Mouse (Mus musculus): ENCODE results near the gene Tkt. TPM values are rescaled to one million over a fixed set of nuclear protein-coding genes. Genes with fewer than 3 reads are reported as not detected.
"Not testable (repeated sequence)": the region's sequence is repeated elsewhere in the genome, so short reads cannot be mapped to it uniquely, and the experiment has no call there.

Gene Tkt
- total RNA-seq (2021) = 10 to 100 TPM in 1 of 2 experiments, 1 to 10 TPM in 1; 9.6 to 13.1 TPM
- long read RNA-seq, experiment 1, partial matches to known transcripts = 0 of 1 reads
- long read RNA-seq, experiment 1, other reads (novel, unspliced or antisense) = 0 of 1 reads
- long read RNA-seq, experiment 2, partial matches to known transcripts = 1 of 3 reads
- long read RNA-seq, experiment 2, other reads (novel, unspliced or antisense) = 0 of 3 reads

GRCm38 (mm10) chr14:30548131-30548720 is at the start of gene Tkt:
Tkt (plus strand) TSS chr14:30548359.
- intact Hi-C loops (cut with DNase I) = no loop called here
- DNase-seq = peak; percentile 36 to 39

DNA sequence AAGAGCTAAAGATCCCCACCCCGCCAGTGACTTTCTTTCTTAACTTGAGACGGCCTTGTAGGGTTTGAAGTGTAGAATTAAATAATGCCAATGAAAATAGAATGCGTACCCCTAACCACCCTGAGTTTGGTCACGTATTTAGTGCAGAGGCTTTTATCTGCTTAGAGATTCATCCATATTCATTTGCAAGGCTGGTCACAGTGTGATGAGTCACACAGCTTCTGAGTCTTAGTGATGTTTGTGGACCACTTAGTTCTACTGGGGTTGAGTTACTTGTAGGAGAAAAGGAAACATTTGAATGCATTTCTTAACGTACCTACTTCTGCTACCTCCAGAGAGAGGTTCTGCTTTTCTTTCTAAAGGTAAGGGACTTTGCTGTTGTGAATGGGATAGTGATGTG is 43.2 kb upstream of the Tkt start:
- intact Hi-C loops (cut with DNase I) = no loop called here
- DNase-seq = no peak

GRCm38 (mm10) chr14:30510214-30510763 is 37.9 kb upstream of the Tkt start:
- no peak for DNase-seq
- intact Hi-C loops (cut with DNase I) = no loop called here

GRCm38 (mm10) chr14:30512896-30513295 is 35.3 kb upstream of the Tkt start:
- intact Hi-C loops (cut with DNase I) = no loop called here
- no peak for DNase-seq

GRCm38 (mm10) chr14:30515931-30516723 is 32.0 kb upstream of the Tkt start:
- no peak for DNase-seq
- intact Hi-C loops (cut with DNase I) = loop anchor here (2.0 kb wide), 1 partner anchor 379 kb away; no protein-coding TSS in a partner anchor

DNA sequence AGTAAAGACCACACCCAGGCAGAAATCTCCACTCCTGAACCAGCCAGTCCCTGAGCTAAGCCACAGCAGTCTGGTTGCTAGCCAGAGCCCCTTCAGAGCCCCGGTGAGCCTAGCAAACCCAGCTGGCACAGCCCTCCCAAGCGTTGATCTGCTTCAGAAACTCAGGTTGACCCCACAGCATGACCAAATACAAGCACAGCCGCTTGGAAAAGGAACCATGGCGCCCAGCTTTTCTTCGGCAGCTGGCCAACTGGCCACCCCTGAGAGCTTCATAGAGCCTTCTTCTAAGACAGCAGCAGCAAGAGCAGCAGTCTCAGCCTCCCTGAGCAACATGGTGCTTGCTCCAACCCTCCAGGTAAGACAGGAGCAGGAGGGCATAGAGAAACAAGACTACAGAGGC is 28.8 kb upstream of the Tkt start:
- DNase-seq = no peak
- intact Hi-C loops (cut with DNase I) = no loop called here

GRCm38 (mm10) chr14:30523356-30523755 is 24.8 kb upstream of the Tkt start:
- intact Hi-C loops (cut with DNase I) = no loop called here
- DNase-seq = no peak

GRCm38 (mm10) chr14:30528392-30528791 is 19.8 kb upstream of the Tkt start:
- no peak for DNase-seq
- intact Hi-C loops (cut with DNase I) = no loop called here

GRCm38 (mm10) chr14:30528961-30529360 is 19.2 kb upstream of the Tkt start:
- intact Hi-C loops (cut with DNase I) = no loop called here
- no peak for DNase-seq

GRCm38 (mm10) chr14:30529454-30529853 is 18.7 kb upstream of the Tkt start:
- no peak for DNase-seq
- intact Hi-C loops (cut with DNase I) = no loop called here

DNA sequence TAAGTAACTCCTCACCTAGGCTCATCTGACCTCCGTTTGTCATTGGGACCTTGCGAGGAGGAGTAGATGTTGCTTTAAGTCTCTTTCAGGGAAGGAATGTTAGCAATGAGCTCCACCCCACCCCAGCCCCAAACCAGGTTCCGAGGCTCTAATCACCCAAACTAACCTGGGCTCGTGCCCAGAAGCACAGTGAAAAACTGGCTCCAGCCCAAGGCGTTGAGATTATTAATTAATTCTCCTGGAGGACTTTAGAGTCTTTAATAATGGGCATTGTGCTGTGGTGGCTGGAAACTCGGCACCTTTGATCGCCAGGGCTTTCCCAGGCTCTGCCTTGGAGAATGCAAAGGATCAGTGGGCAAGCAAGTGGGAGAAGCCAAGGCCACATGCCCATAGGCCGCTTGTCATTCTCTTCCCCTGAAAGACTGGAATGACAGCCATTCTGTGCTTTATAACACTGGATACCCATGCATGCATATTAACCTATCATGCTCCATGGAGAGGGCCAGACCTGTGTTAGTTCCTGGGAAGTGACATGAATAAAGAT is 17.4 kb upstream of the Tkt start:
- no peak for DNase-seq
- intact Hi-C loops (cut with DNase I) = no loop called here

DNA sequence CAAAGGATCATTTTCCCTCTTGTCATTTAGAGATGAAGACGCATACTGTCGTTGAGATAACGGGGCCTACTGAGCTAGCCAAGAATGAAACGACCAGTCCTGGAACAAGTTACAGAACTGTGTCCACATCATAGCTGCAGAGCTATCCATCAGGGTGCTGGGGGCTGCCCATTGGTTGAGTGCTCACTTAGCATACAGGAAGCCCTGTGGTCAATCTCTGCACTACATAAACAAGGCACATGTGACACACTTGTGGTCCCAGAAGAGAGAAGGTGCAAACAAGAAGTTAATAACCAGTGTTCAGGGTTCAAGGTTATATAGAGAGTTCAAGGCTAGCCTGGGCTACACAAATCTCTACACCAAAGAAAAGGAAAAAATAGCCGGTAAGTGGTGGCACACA is 16.7 kb upstream of the Tkt start:
- intact Hi-C loops (cut with DNase I) = no loop called here

DNA sequence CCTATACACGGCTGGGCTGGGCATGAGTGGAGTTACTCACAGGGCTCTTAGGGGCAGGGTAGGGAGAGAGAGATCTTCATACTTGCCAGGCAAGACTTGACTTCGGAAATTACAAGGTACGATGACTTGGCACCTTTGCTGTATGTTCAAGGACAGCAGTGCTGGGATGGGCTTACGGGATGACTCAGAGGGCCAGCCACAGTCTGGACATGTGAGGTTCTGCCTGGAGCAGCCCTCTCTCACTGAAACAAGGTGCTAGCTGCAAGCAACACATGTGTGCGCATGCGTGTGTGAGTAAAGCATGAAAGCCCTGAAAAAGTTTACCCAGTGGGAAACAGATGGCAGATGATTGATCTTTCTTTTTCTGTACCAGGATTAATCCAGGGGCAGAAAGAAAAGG is 16.3 kb upstream of the Tkt start:
- intact Hi-C loops (cut with DNase I) = no loop called here

More for the DNA sequence above, 16.7 kb upstream of the Tkt start:
- no peak for DNase-seq

DNA sequence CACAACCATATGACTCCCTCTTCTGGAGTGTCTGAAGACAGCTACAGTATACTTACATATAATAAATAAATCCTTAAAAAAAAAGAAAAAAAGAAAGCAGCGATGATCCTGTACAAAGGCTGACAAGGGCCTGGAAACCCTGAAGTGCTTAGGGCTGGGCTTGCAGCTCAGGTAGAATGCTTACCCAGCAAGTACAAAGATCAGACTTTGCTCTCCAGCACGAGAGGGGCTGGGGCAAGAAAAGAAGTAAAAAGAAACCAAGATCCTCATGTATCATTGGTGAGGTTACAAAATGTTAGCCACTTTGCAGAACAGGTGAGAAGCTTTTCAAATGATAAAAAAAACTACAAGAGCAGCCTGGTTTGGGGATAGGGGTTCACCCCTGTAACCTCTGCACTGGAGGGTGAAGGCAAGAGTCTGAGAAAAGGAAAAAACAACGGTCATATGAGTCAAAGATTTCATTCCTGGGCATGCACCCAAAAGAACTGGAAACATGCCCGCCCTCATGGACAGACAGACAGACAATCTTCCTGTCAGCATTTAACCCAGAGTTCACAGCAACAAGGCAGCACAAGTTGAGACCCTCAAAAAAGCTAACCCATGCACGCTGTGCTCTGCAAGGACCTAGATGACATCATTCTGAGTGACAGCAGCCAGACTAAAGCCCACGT is 14.2 kb upstream of the Tkt start:
- DNase-seq = no peak
- intact Hi-C loops (cut with DNase I) = no loop called here

More for the DNA sequence above, 16.3 kb upstream of the Tkt start:
- DNase-seq = no peak

- DNase-seq = peak; percentile 67 to 69
- intact Hi-C loops (cut with DNase I) = no loop called here
These were observed 6.6 kb upstream of the Tkt start for GRCm38 (mm10) chr14:30541541-30541940.

DNA sequence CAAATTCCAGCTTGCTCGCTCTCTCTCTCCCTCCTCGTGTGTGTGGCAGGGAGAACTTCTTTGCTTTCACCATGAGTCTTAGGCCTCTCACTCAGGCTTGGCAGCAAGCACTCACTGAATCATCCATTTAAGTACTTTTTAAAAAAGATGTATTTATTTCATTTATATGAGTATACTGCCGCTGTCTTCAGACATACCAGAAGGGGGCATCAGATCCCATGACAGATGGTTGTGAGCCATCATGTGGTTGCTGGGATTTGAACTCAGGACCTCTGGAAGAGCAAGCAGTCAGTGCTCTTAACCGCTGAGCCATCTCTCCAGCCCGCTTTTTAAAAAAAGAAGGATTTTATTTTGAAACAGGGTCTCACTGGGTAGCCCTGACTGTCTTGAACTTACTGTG is 4.8 kb upstream of the Tkt start:
- DNase-seq; intact Hi-C loops (cut with DNase I): not testable (repeated sequence)

DNA sequence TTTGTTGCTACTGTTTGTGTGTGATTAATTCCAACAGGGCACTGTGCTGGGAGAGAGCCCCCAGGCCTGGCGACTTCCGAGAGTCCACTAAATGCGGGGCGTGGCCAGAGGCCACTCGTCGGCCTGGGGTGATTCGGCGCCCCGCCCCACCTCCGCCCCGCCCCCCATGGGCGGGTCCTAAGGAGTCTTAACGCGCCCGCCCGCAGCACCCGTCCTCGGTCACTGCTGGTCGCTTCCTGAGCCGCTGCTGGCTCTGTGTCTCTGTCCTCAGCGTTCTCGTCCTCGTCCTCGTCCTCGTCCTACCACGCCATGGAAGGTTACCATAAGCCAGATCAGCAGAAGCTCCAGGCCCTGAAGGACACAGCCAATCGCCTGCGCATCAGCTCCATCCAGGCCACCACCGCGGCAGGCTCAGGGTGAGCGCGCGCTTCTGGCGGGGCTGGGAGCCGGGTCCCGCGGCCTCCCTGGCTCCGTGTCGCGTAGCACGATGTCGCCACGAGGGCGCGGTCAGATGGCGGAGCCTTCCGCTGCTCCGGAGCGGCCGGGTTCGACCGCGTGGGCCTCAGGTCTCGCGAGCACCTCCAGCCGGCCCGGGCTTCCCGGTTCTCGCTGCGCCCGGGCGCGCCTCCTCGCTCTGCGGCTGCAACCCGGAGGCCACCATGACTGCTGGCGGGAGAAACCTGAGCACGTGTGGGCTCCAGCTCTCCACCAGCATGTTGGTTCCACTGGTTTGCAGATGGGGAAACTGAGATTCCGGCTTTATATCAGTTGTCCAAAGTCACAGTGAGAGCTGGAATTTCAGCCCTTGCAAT is 1.0 kb downstream of the Tkt start:
- peak; percentile 94 to 97 for DNase-seq
- intact Hi-C loops (cut with DNase I) = no loop called here

DNA sequence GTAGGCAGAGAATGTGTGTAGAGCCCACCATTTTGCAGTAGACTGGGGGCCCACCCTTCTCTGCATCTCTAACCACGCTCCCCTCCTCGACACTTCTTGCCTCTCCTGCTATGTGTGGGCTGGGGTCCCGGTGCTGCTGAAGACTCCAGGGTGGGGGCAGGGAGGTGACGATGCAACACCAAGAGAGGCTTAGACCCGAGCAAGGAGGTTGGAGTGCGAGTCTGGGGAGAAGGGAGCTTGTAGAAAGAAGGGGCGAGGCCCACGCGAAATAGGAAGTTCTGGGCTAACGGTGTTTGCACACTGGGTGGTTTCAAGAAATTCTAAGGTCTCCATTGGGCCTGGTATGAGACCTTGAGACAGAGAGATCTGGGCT is 1.6 kb downstream of the Tkt start:
- DNase-seq = no peak
- intact Hi-C loops (cut with DNase I) = no loop called here

DNA sequence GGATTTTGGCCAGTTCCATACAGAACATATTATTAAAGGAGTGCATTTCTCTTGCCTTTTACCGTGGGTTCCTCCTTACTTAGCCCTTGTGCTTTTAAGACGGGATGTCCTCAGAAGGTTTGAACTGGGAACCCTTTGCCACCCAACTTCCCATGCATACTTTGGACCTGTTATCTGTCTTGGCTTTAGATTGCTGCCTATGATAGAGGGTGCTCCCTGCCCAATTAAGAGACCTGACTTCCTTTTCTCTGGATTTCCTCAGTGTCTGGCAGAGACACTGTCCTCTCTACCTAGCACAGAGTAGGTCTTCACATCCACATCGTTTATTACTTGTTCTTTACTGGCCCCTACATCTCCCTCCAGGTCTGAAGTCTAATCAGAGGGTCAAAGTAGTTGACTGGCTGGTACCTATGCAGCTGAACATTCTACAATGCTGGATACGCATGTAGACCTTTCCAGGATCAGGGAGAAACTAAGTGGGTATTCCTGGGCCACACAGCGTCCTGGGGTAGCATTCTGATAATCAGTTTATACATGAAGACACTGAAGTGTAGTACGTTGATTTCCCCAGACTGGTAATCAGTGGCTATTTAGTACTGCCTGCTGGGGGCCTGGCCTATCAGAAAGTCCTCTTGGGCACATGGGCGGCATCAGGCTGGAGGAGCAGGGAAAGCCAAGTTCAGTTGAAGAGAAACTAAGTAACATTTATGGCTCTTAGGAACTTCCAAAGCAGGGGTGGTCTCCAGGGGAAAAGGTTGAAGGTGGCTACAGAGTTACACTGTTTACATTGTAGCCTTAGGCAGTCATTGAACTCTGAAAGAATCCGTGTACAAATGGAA is 2.3 kb downstream of the Tkt start:
- intact Hi-C loops (cut with DNase I) = no loop called here
- DNase-seq = no peak
